Mouse (Mus musculus) liver, adult 2 months (tissue): ENCODE results near the gene Polr1e.

Experiments used
- CTCF ChIP-seq: fragments of 200-500 bp; IDR thresholded peaks from 2 replicates; pipeline ENCODE4 v1.5.1; 2011; ENCODE audit warnings: low read depth, low read length, control low read depth
- POLR2A ChIP-seq: fragments of 200-500 bp; IDR thresholded peaks from 2 replicates; pipeline ENCODE4 v1.6.1; 2011; ENCODE audit warnings: low read length, control low read depth; ENCODE audit not compliant: insufficient read depth; ENCODE audit errors: extremely low read depth

DNA sequence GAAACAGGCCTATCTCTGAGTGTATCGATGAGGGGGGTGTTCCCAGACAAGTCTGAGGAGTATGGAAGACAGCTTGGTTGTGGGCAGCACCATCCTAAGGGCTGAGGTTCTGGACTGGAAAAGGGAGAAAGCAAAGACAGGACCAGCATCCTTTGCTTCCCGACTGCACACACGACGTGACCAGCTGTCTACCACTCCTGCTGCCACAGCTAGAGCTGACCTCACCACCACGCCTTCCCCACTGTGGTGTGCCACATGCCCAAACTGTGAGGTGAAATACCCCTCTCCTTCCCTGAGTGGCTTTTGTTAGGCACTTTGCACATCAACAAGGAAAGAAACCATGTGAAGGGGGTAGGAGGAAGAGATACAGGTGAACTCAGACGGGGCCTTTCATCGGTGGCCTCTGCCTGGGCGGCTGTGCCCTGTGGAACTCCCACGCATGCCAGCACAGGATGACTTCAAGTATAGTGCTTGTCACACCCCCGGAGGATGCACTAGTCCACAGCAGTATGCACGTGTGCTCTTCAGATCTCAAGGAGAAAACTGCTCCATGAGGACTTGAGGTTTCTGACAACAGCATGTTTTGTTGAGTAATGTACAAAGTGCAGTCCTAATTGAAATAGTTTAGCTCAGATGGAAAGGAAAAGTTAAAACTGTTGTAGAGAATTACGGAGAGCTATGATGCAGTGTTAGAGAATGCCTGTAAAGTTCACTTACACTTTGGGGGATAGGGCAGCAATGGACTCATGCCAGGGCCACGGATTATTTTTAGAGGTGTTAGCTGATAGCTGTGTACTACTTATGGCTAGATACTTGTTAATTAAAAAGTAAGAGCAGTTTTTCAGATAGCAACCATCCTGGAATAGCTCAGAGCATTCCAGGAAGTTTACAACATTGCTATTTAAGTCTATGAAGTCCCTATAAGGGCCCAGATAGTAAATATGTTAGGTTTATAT is 19.4 kb downstream of the Polr1e start:
- no peak for TF ChIP-seq CTCF
- TF ChIP-seq POLR2A: no peak
